Mouse (Mus musculus): ENCODE results near the gene Izumo4.

DNA sequence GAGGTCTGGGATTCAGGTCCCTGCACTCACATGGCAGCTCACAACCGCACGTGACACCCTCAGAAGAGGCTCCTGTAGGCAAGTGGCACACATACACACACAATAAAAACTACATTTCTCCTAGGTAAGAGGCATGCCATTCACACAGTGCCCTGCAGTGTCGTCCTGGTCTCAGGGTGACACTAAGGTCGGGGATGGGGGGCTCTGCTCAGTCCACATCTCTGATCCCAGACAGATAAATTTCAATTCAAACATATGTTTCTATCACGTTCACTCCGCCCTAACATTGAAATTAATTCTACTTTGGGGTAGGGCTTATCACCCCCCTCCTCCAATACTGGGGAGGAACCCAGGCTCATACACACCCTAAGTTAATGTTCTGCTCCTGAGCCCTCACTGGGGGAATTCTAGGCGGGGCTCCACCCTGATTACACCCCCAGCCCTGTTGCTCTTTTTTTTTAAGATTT, 1.9 kb upstream of the Izumo4 start:
- TF ChIP-seq CTCF (IDR thresholded peaks at IDR 0.05; ENCODE audit: low read depth) (no peak), EP300 (IDR thresholded peaks at IDR 0.05; ENCODE audit: low read depth) (no peak)
